Mouse (Mus musculus) neural tube, embryonic 15.5 days (tissue): Measurements from ENCODE around the gene Rad51. TPM values are rescaled to one million over a fixed set of nuclear protein-coding genes. Genes with fewer than 3 reads are reported as not detected.

Experiments used
- ATAC-seq: fragments of 200-750 bp; cut with Nextera tagmentation; 2 replicates; pipeline ENCODE4 v1.8.0; 2017; ENCODE audit warnings: mild to moderate bottlenecking, moderate TSS enrichment, moderate library complexity; ENCODE audit not compliant: low FRiP score
- H3K27ac ChIP-seq: fragments of 300-500 bp; sonication (generic); replicated peaks from 2 replicates; pipeline ENCODE4 v1.5.1; 2015; ENCODE audit warnings: mild to moderate bottlenecking, inconsistent platforms
- H3K27me3 ChIP-seq: fragments of 300-500 bp; sonication (generic); replicated peaks from 2 replicates; pipeline ENCODE4 v1.6.1; 2015; ENCODE audit warnings: inconsistent platforms
- H3K36me3 ChIP-seq: fragments of 300-500 bp; sonication (generic); 2 replicates; pipeline ENCODE4 v1.6.1; 2015; ENCODE audit warnings: inconsistent platforms
- H3K4me1 ChIP-seq: fragments of 300-500 bp; sonication (generic); 2 replicates; pipeline ENCODE4 v1.6.1; 2015; ENCODE audit warnings: inconsistent platforms
- H3K4me2 ChIP-seq: fragments of 300-500 bp; sonication (generic); 2 replicates; pipeline ENCODE4 v1.6.1; 2015; ENCODE audit warnings: inconsistent platforms, mild to moderate bottlenecking, moderate library complexity
- H3K4me3 ChIP-seq: fragments of 300-500 bp; sonication (generic); replicated peaks from 2 replicates; pipeline ENCODE4 v1.5.1; 2015; ENCODE audit warnings: mild to moderate bottlenecking, inconsistent platforms
- H3K9ac ChIP-seq: fragments of 300-500 bp; sonication (generic); replicated peaks from 2 replicates; pipeline ENCODE4 v1.6.1; 2015; ENCODE audit warnings: mild to moderate bottlenecking, inconsistent platforms
- H3K9me3 ChIP-seq: fragments of 300-500 bp; sonication (generic); replicated peaks from 2 replicates; pipeline ENCODE4 v1.6.1; 2016; ENCODE audit warnings: inconsistent platforms
- WGBS: fragments of 180-500 bp; shearing (Covaris S2); methylation state at CpG from one replicate; pipeline ENCODE4 v1.1.7; 2015; ENCODE audit warnings: mixed read lengths; 5-methylcytosine and 5-hydroxymethylcytosine counted together
- polyA plus RNA-seq: library from polyadenylated mRNA; unstranded; fragments of >200 nt; fragmentation: Nextera tagmentation; extraction: Ambion mirVana; gene quantifications from 2 replicates; pipeline ENCODE4 v1.2.1, GENCODE M21; 2015

Rad51 gene
- polyA plus RNA-seq, 1 experiment from 2014 or later, result 7.3 TPM

- peak; percentile 72 for ATAC-seq
- Histone ChIP-seq H3K4me3 (peak within 1 kb of the TSS; percentile 50), H3K27me3 (peaks cover 36% of the 10 kb centered on the region), H3K36me3 (no peaks in the 10 kb centered on the region), H3K4me2 (peak within 1 kb of the TSS; percentile 100), H3K9ac (peak within 1 kb of the TSS; percentile 50), H3K4me1 (peaks cover 19% of the 10 kb centered on the region), H3K27ac (no peak within 1 kb of the TSS), H3K9me3 (no peaks in the 10 kb centered on the region)
- under 1% methylated on average over 60 of the region's 60 CpGs for WGBS
These were observed 54.6 kb downstream of the Rad51 start, which contains the start of gene Gchfr for GRCm38 (mm10) chr2:119166901-119167865. Gene Gchfr, plus strand, starts transcription at chr2:119167773.

- Histone ChIP-seq H3K27ac (no peak overlapping the region), H3K27me3 (peaks cover 36% of the 10 kb centered on the region), H3K4me1 (peaks cover 26% of the 10 kb centered on the region), H3K4me3 (peak overlapping the region; percentile 50), H3K9me3 (no peaks in the 10 kb centered on the region), H3K36me3 (no peaks in the 10 kb centered on the region), H3K4me2 (peak overlapping the region; percentile 100), H3K9ac (peak overlapping the region; percentile 50)
- WGBS, result 1% methylated on average over 26 of the region's 26 CpGs
- peak; percentile 35 for ATAC-seq
These were observed 55.3 kb downstream of the Rad51 start for GRCm38 (mm10) chr2:119167866-119168256.

DNA sequence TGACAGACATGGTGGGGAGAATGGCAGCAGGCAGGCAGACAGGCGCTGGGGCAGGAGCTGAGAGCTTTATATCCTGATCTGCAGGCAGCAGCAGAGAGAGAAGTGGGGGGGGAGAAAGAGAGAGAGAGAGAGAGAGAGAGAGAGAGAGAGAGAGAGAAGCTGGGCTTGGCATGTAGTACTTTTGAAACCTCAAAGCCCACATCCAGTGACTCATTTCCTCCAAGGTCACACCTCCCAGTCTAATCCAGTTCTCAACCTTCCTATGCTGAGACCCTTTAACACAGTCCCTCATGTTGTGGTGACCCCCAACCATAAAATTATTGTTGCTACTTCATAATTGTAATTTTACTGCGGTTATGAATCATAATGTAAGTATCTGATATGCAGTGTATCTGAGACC, 57.7 kb downstream of the Rad51 start:
- no peak for ATAC-seq
- WGBS, result 89% methylated on average over 2 of the region's 2 CpGs
- Histone ChIP-seq H3K27me3 (peaks cover 24% of the 10 kb centered on the region), H3K4me2 (no peak overlapping the region), H3K9ac (no peak overlapping the region), H3K4me1 (peaks cover 47% of the 10 kb centered on the region), H3K27ac (no peak overlapping the region), H3K36me3 (no peaks in the 10 kb centered on the region), H3K4me3 (no peak overlapping the region), H3K9me3 (no peaks in the 10 kb centered on the region)

- Histone ChIP-seq H3K4me1 (peaks cover 45% of the 10 kb centered on the region), H3K36me3 (no peaks in the 10 kb centered on the region), H3K4me3 (no peak overlapping the region), H3K9me3 (no peaks in the 10 kb centered on the region), H3K27ac (no peak overlapping the region), H3K27me3 (peaks cover 14% of the 10 kb centered on the region; the same call in 1 of the 2 replicates), H3K9ac (no peak overlapping the region), H3K4me2 (no peak overlapping the region)
- WGBS, result 64% methylated on average over 8 of the region's 8 CpGs
- ATAC-seq, result no peak
These were observed 59.0 kb downstream of the Rad51 start for GRCm38 (mm10) chr2:119171574-119171973.

GRCm38 (mm10) chr2:119172446-119172845, 59.9 kb downstream of the Rad51 start:
- Histone ChIP-seq H3K9me3 (no peaks in the 10 kb centered on the region), H3K4me2 (peak overlapping the region; percentile 30; the same call in 1 of the 2 replicates), H3K36me3 (peaks cover 5% of the 10 kb centered on the region), H3K4me3 (no peak overlapping the region), H3K27me3 (peaks cover 11% of the 10 kb centered on the region; the same call in 1 of the 2 replicates), H3K9ac (peak overlapping the region; percentile 28; the same call in 1 of the 2 replicates), H3K4me1 (peaks cover 38% of the 10 kb centered on the region), H3K27ac (peak overlapping the region; percentile 18; the same call in 1 of the 2 replicates)
- ATAC-seq, result no peak
- 66% methylated on average over 7 of the region's 7 CpGs for WGBS

DNA sequence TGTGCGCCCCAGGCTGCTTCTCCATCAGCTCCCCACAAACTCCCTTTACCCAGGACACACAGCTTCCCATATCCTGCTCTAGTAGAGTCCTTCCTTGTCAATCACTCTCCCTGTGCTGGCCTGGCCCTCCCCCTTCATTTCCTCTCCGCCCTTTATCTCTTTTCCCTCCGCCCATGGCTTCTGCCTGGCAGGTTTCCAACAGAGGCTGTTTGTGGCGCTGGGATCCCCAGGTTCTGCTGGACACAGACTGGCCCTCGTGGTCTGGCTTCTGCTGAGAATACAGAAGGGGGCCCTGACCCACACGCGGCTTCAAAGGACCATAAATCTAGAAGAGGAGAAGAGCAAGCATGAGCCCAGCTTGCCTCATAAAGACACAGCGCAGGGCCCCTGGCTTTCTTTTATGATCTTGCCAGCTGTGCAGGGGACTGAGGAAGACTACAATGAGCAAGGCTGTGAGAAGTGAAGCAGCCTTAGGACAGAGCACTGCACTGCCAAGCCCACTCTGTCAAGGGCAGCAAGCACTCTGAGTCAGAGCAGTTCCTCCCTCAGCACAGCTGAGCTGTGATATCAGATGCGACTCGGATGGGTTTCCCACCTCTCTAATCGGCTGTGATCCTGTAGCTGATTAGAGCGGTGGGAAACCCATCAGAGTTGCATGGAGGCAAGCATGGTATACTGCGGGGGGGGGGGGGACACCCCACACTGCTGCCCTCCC, 60.4 kb downstream of the Rad51 start:
- peak overlapping the region; percentile 18; the same call in 1 of the 2 replicates for H3K27ac ChIP-seq
- peak overlapping the region; percentile 28 for H3K9ac ChIP-seq
- no peak overlapping the region for H3K4me3 ChIP-seq
- peaks cover 9% of the 10 kb centered on the region for H3K36me3 ChIP-seq
- 10% methylated on average over 13 of the region's 13 CpGs for WGBS
- peak; percentile 43 for ATAC-seq
- peaks cover 33% of the 10 kb centered on the region for H3K4me1 ChIP-seq
- H3K9me3 ChIP-seq, result no peaks in the 10 kb centered on the region
- H3K4me2 ChIP-seq, result peak overlapping the region; percentile 30
- peaks cover 6% of the 10 kb centered on the region; the same call in 1 of the 2 replicates for H3K27me3 ChIP-seq

DNA sequence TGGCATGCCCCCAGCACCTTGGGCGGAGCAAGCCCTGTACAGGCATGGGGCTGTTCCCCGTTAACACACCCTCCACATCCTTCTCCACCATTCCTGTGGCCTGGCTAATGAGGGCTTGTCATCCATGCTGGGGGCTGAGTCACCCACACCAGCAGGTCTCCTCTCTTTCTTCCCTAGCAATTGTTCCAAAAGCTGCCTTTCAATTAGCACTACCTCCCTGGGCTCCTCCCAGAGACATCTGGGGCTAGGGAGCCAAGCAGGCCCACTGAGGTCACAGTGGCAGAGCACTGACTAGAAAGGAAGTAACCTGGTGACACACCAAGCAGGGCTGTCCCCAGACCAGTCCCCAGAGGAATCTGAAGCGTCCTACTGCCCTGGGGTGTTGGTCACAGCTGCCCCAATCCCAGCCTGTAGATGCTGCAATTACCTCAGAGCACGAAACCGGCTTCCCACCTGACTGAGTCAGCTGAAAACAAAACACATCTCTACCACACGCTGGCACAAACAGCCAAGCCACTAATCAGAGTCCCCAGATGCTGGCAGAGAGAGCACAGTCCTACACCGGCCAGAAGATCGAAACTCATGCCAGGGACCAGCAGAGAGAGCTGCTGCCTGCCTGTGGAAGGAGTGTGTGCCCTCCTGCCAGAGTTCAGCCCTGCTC, 61.5 kb downstream of the Rad51 start, which contains the start of gene Gm14137:
Gm14137 (plus strand) TSS at position 519 of the 661 bp plus-strand sequence.
- H3K27ac ChIP-seq, result peak within 1 kb of the TSS; percentile 18; the same call in 1 of the 2 replicates
- H3K36me3 ChIP-seq, result peaks cover 17% of the 10 kb centered on the region
- H3K4me1 ChIP-seq, result peaks cover 31% of the 10 kb centered on the region
- H3K9ac ChIP-seq, result peak within 1 kb of the TSS; percentile 28; the same call in 1 of the 2 replicates
- H3K4me3 ChIP-seq, result no peak within 1 kb of the TSS
- no peak for ATAC-seq
- H3K9me3 ChIP-seq, result no peaks in the 10 kb centered on the region
- H3K4me2 ChIP-seq, result no peak within 1 kb of the TSS; the same call in 1 of the 2 replicates
- 0 out of 2 replicates have a peak, but pooled peaks cover 3% of the 10 kb centered on the region for H3K27me3 ChIP-seq
- WGBS, result 28% methylated on average over 8 of the region's 8 CpGs

DNA sequence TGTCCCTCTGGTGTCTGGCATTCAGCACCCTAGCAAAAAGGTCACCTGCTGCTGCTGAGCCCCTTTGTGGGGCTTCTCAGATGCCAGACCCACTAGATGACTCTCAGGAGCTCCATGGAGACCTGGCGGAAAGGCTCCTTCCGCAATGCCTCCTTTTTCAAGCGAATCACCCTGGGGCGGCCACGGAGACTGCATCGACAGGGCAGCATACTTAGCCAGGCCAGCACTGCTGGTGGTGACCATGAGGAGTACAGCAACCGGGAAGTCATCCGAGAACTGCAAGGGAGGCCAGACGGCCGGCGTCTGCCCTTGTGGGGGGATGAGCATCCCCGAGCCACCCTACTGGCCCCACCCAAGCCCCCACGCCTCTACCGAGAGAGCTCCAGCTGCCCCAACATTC, 62.3 kb downstream of the Rad51 start:
- H3K27ac ChIP-seq, result no peak overlapping the region
- peaks cover 31% of the 10 kb centered on the region for H3K4me1 ChIP-seq
- no peaks in the 10 kb centered on the region for H3K9me3 ChIP-seq
- H3K27me3 ChIP-seq, result no peaks in the 10 kb centered on the region
- no peak overlapping the region for H3K9ac ChIP-seq
- H3K4me2 ChIP-seq, result no peak overlapping the region
- ATAC-seq, result no peak
- H3K36me3 ChIP-seq, result peaks cover 24% of the 10 kb centered on the region
- no peak overlapping the region for H3K4me3 ChIP-seq
- 63% methylated on average over 14 of the region's 14 CpGs for WGBS

GRCm38 (mm10) chr2:119175614-119176013, 63.0 kb downstream of the Rad51 start:
- Histone ChIP-seq H3K9me3 (no peaks in the 10 kb centered on the region), H3K4me2 (no peak overlapping the region), H3K36me3 (peaks cover 31% of the 10 kb centered on the region), H3K4me3 (no peak overlapping the region), H3K4me1 (peaks cover 31% of the 10 kb centered on the region), H3K27me3 (no peaks in the 10 kb centered on the region), H3K27ac (no peak overlapping the region), H3K9ac (no peak overlapping the region)
- WGBS, result 85% methylated on average over 6 of the region's 6 CpGs
- no peak for ATAC-seq

- ATAC-seq, result no peak
- Histone ChIP-seq H3K36me3 (peaks cover 36% of the 10 kb centered on the region), H3K9me3 (no peaks in the 10 kb centered on the region), H3K9ac (no peak overlapping the region), H3K4me1 (peaks cover 31% of the 10 kb centered on the region), H3K4me3 (no peak overlapping the region), H3K27me3 (no peaks in the 10 kb centered on the region), H3K27ac (no peak overlapping the region), H3K4me2 (no peak overlapping the region)
- 64% methylated on average over 3 of the region's 3 CpGs for WGBS
These were observed 64.2 kb downstream of the Rad51 start for GRCm38 (mm10) chr2:119176761-119177160.

- 90% methylated on average over 5 of the region's 5 CpGs for WGBS
- H3K4me3 ChIP-seq, result no peak overlapping the region
- H3K4me1 ChIP-seq, result peaks cover 25% of the 10 kb centered on the region
- H3K9ac ChIP-seq, result no peak overlapping the region
- no peak for ATAC-seq
- H3K27ac ChIP-seq, result no peak overlapping the region
- H3K27me3 ChIP-seq, result no peaks in the 10 kb centered on the region
- H3K36me3 ChIP-seq, result peaks cover 41% of the 10 kb centered on the region
- no peaks in the 10 kb centered on the region for H3K9me3 ChIP-seq
- H3K4me2 ChIP-seq, result no peak overlapping the region
These were observed 64.9 kb downstream of the Rad51 start for GRCm38 (mm10) chr2:119177384-119177939.
